Mouse (Mus musculus): Measurements from ENCODE around the gene Fbxw25.
A peak's percentile ranks its signal among the peaks of the same experiment; 100 is the strongest.
"Not testable (repeated sequence)": the region's sequence is repeated elsewhere in the genome, so short reads cannot be mapped to it uniquely, and the experiment has no call there.

The Fbxw25 gene

DNA sequence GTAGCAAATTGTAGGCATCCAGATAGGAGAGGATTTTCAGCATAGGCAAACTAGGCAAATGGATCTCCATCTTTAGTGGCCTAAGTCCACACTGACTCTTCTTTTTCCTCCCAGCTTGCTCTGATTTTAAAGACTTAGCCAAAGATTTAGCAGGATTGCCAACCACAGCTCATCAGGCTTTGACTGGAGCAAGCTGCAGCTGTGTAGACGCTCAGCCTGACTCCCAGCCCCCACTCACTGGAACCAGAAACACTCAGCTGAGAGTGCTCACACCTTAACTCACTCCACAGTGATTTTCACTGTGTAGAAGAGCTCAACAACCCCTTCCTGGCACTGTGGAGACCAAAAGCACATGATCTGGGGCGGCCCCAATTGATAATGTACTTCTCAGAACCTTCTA lies at the start of gene Fbxw25:
Fbxw25 (minus strand) TSS at position 101 of the 400 bp plus-strand sequence.
- not testable (repeated sequence) for DNase-seq (ENCODE audit: inconsistent age in 2 of 2, low spot score in 1 of 2)

DNA sequence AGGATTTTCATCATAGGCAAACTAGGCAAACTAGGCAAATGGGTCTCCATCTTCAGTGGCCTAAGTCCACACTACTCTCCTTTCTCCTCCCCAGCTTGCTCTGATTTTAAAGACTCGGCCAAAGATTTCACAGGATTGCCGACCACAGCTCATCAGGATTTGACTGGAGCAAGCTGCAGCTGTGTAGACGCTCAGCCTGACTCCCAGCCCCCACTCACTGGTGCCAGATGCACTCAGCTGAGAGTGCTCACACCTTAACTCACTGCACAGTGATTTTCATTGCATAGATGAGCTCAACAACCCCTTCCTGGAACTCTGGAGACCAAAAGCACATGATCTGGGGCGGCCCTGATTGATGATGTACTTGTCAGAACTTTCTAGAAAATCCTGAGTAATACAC lies 38.1 kb upstream of the Fbxw25 start, which contains the start of gene Fbxw18:
Fbxw18 (minus strand) TSS at position 101 of the 400 bp plus-strand sequence.
- DNase-seq (ENCODE audit: inconsistent age in 2 of 2, low spot score in 1 of 2) = not testable (repeated sequence)

DNA sequence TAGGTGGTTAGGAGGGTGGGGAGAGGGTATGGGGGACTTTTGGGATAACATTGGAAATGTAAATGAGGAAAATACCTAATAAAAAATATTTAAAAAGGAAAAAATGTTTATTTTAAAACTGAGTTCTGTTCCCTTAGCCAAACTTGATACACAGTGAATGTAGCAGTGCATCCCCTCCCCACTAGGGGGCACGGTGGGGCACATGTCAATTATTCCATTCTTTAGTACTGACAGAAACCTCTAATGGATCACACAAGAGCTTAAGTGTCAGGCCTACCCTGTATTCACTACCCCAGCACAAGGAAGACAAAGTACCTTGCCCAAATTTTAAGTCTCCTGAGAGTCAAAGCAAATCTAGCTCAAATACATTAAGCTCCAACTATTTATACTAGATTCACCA lies 20.8 kb upstream of the Fbxw25 start:
- DNase-seq (ENCODE audit: inconsistent age in 2 of 2, low spot score in 1 of 2) = peak; percentile 46 to 87

DNA sequence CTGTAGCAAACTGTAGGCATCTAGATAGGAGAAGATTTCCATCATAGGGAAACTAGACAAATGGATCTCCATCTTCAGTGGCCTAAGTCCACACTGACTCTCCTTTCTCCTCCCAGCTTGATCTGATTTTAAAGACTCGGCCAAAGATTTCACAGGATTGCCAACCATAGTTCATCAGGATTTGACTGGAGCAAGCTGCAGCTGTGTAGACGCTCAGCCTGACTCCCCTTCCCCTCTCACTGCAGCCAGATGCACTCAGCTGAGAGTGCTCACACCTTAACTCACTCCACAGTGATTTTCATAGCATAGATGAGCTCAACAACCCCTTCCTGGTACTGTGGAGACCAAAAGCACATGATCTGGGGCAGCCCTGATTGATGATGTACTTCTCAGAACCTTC lies 38.5 kb downstream of the Fbxw25 start, which contains the start of gene Fbxw24:
Fbxw24 (minus strand) TSS at position 101 of the 400 bp plus-strand sequence.
- DNase-seq (ENCODE audit: inconsistent age in 2 of 2, low spot score in 1 of 2) = not testable (repeated sequence)

DNA sequence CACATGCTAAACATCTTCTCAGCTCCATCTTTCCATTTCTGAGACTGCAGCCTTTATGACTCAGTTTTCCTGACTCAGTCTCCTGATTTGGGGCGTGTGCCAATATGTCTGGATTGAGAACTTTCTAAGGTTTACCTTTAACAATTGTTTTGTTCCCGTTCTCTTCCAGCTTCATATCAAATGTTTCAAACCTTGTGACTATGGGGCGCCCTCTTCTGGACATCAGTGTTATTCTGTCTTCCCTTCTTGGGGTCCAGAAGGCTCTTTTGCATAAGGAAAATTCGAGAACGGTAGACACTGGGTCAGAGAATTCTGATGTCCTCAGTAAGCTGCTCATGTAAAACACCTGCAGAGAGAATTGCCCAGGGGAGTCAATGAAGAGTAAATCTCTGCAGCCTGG lies 57.6 kb downstream of the Fbxw25 start:
- peak; percentile 37 to 82 for DNase-seq (ENCODE audit: inconsistent age in 2 of 2, low spot score in 1 of 2)

DNA sequence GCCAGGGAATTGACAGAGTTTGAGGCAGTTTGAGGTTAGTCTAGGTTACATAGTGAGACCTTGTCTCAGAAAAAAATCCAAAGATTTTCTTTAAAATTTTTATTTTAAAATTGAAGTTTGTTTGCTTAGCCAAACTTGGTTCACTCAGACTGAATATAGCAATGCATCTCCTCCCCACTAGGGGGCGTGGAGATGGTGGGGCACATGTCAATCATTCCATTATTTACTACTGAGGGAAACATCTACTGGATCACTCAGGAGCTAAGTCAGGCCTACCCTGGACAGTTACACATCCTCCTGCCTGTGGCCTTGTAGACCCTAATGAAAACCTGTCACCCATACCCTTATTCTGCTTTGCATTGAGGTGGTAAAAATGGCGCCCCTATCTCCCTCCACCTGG lies 62.3 kb downstream of the Fbxw25 start:
- DNase-seq (ENCODE audit: inconsistent age in 2 of 2, low spot score in 1 of 2) = not testable (repeated sequence)

DNA sequence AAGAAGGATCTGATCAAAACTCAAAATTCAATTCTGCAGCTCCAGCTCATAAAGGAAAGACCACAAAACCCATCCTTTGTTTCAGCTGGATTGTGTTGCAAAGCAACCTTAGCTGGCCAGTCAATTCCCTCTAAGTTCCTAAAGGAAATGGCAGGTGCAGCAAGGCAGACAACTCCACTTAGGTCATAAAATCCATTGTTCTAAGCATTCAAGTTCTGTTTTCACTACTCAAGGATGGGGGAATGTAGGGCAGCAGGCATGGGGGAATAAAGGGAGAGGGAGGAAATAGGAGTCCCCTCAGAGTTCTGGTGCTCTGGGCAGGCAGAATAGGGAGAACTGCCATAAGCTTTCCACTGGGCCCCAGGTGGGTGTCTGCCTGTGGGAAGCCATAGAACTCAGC lies 67.2 kb downstream of the Fbxw25 start:
- no peak for DNase-seq (ENCODE audit: inconsistent age in 2 of 2, low spot score in 1 of 2)
